Mouse (Mus musculus): ENCODE measurements around the gene Gm11060. TPM values are rescaled to one million over a fixed set of nuclear protein-coding genes. Genes with fewer than 3 reads are reported as not detected.

Gm11060 gene
- polyA plus RNA-seq (2014; fragmentation: Illumina TruSeq; extraction: RNeasy Lipid Tissue Mini Kit (QIAGEN cat#74804); ENCODE audit: low read depth, low replicate concordance), result not detected

GRCm38 (mm10) chr2:105091718-105092117 is at the start of gene Gm11060:
TSS of gene Gm11060 (plus strand) at chr2:105092018.

GRCm38 (mm10) chr2:105126279-105126678 is 34.5 kb downstream of the Gm11060 start, which contains the start of gene Wt1:
TSS of gene Wt1 (plus strand) at chr2:105126529.

Other genes starting within 250 kb of the Gm11060 start
- 0.83 TPM for gene Prrg4, start 242.1 kb upstream of the Gm11060 start, polyA plus RNA-seq (2014; fragmentation: Illumina TruSeq; extraction: RNeasy Lipid Tissue Mini Kit (QIAGEN cat#74804); ENCODE audit: low read depth, low replicate concordance)
- 215 TPM for gene Ccdc73, start 224.2 kb upstream of the Gm11060 start, polyA plus RNA-seq (2014; fragmentation: Illumina TruSeq; extraction: RNeasy Lipid Tissue Mini Kit (QIAGEN cat#74804); ENCODE audit: low read depth, low replicate concordance)
- gene Eif3m, start 74.9 kb upstream of the Gm11060 start, polyA plus RNA-seq (2014; fragmentation: Illumina TruSeq; extraction: RNeasy Lipid Tissue Mini Kit (QIAGEN cat#74804); ENCODE audit: low read depth, low replicate concordance), result 217 TPM
- gene Wt1, start 34.5 kb downstream of the Gm11060 start, polyA plus RNA-seq (2014; fragmentation: Illumina TruSeq; extraction: RNeasy Lipid Tissue Mini Kit (QIAGEN cat#74804); ENCODE audit: low read depth, low replicate concordance), result 52.8 TPM
- not detected for gene Them7, start 132.3 kb downstream of the Gm11060 start, polyA plus RNA-seq (2014; fragmentation: Illumina TruSeq; extraction: RNeasy Lipid Tissue Mini Kit (QIAGEN cat#74804); ENCODE audit: low read depth, low replicate concordance)